Mouse (Mus musculus): ENCODE data around the gene Nploc4. TPM values are rescaled to one million over a fixed set of nuclear protein-coding genes. Genes with fewer than 3 reads are reported as not detected.
A peak's percentile ranks its signal among the peaks of the same experiment; 100 is the strongest.

Nploc4 gene
- total and polyA plus RNA-seq, 3 experiments, result 40.6 to 115 (median 50.4) TPM

DNA sequence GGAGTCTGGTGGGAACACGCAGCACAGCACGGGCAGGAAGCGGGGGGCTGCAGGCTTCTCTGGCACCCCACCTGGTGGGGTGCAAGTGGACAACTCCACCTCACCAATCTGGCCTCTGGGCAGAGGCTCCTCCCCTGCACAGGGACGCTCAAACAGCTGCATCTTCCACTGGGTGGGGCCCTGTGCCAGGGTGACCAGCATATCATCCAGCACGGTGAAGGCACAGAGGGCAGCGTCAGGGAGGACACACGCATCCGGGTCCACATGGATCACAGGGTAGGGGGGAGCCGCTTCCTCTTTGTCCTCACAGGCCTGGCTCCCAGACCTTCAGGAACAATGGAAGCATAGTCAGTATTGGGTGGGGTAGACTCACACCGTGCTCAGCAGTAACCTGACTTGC, 60.2 kb downstream of the Nploc4 start:
- Histone ChIP-seq H3K4me3 (replicated peaks in 1 of 3; ENCODE audit: low read depth in 2 of 3, low read length in 2 of 3, poor library complexity in 1 of 3) (peak overlapping the region in 1 of 3 experiments; percentile 76), H3K9ac (ENCODE audit: insufficient read depth, low read depth) (no peak overlapping the region), H3K9me3 (replicated peaks; ENCODE audit: low read length) (no peaks in the 10 kb centered on the region), H3K4me1 (ENCODE audit: control insufficient read depth in 1 of 2, insufficient read depth in 2 of 2) (peaks cover 11 to 18% of the 10 kb centered on the region in 2 experiments), H3K79me2 (replicated peaks; ENCODE audit: control insufficient read depth, extremely low read depth, insufficient read depth, poor library complexity, severe bottlenecking) (no peaks in the 10 kb centered on the region), H3K27ac (ENCODE audit: insufficient read depth, low read depth) (no peak overlapping the region), H3K4me2 (ENCODE audit: insufficient read depth, low read depth, poor library complexity, severe bottlenecking) (peak overlapping the region; percentile 88; the same call in 1 of the 2 replicates), H3K27me3 (replicated peaks) (no peaks in the 10 kb centered on the region), H3K36me3 (replicated peaks in 1 of 2; ENCODE audit: control insufficient read depth in 1 of 2, insufficient read depth in 1 of 2, low read length in 1 of 2) (peaks cover 44 to 83% of the 10 kb centered on the region in 2 experiments)
- in situ Hi-C loops (cut with MboI; ENCODE audit: low pct_ligation_motif_present, low pct_unique_long_range_greater_than_20kb, low sequenced_read_pairs), result no loop called here
- dilution Hi-C loops (cut with MboI; ENCODE audit: extremely low pct_ligation_motif_present, extremely low pct_unique_long_range_greater_than_20kb, low sequenced_read_pairs), result no loop called here
- no peak for DNase-seq (ENCODE audit: extremely low read depth)
- TF ChIP-seq UBTF (IDR thresholded peaks at IDR 0.05; ENCODE audit: low read depth, low read length) (no peak), USF2 (conservative IDR thresholded peaks at IDR 0.05; ENCODE audit: low read depth, low read length) (no peak), HCFC1 (IDR thresholded peaks at IDR 0.05; ENCODE audit: low read depth, low read length) (no peak), POLR2A (IDR thresholded peaks at IDR 0.05; ENCODE audit: low read depth, low read length) (no peak), SMC3 (IDR thresholded peaks at IDR 0.05; ENCODE audit: low read depth, low read length) (no peak)

DNA sequence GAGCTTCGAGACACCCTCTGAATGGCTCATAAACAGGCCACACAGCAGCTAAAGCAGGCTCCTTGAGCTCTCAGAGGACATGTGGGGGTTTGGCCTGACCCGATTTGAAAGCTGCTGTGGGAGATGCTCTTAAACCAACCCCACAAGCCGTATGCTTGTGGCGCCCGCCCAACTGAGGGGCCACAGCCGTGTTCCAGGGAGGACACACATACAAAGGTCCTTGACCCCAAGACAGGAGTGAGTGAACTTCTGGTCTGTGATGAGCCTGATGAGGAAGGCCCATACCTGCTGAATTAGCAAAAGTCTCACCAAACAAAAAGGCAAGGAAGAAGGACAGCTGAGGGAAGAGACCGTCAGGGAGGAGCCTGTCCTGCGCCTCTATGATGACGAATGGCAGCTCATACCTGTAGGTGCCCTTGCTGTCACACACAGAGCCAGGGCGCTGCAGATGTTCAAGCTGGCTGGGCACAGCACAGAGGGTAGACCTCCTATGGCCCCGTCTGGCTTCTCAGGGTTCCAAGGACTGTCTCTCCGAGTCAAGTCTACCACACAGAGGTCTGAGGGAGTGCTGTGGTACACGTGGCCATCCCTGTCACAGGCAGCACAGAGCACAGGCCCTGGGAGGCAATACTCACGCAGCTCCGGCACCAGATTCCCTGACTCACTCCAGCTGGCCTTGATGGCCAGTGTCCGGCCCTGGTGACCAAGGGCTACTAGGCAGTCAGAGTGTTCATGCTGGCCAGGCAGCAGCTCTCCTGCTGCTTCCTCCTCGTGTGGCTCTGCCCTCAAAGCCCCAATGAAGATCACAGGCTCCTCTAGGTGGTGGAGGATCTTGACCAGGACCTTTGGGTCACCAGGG, 61.0 kb downstream of the Nploc4 start:
- Histone ChIP-seq H3K4me2 (ENCODE audit: insufficient read depth, low read depth, poor library complexity, severe bottlenecking) (no peak overlapping the region), H3K36me3 (replicated peaks in 1 of 2; ENCODE audit: control insufficient read depth in 1 of 2, insufficient read depth in 1 of 2, low read length in 1 of 2) (peaks cover 37 to 83% of the 10 kb centered on the region in 2 experiments), H3K4me1 (ENCODE audit: control insufficient read depth in 1 of 2, insufficient read depth in 2 of 2) (peaks cover 11 to 18% of the 10 kb centered on the region in 2 experiments), H3K9me3 (replicated peaks; ENCODE audit: low read length) (no peaks in the 10 kb centered on the region), H3K27me3 (replicated peaks) (no peaks in the 10 kb centered on the region), H3K9ac (ENCODE audit: insufficient read depth, low read depth) (no peak overlapping the region), H3K27ac (ENCODE audit: insufficient read depth, low read depth) (no peak overlapping the region), H3K4me3 (replicated peaks in 1 of 3; ENCODE audit: low read depth in 2 of 3, low read length in 2 of 3, poor library complexity in 1 of 3) (no peak overlapping the region), H3K79me2 (replicated peaks; ENCODE audit: control insufficient read depth, extremely low read depth, insufficient read depth, poor library complexity, severe bottlenecking) (no peaks in the 10 kb centered on the region)
- dilution Hi-C loops (cut with MboI; ENCODE audit: extremely low pct_ligation_motif_present, extremely low pct_unique_long_range_greater_than_20kb, low sequenced_read_pairs) (no loop called here), in situ Hi-C loops (cut with MboI; ENCODE audit: low pct_ligation_motif_present, low pct_unique_long_range_greater_than_20kb, low sequenced_read_pairs) (no loop called here)
- DNase-seq (ENCODE audit: extremely low read depth), result no peak
- TF ChIP-seq EP300 (IDR thresholded peaks at IDR 0.05; ENCODE audit: low read length), result no peak

DNA sequence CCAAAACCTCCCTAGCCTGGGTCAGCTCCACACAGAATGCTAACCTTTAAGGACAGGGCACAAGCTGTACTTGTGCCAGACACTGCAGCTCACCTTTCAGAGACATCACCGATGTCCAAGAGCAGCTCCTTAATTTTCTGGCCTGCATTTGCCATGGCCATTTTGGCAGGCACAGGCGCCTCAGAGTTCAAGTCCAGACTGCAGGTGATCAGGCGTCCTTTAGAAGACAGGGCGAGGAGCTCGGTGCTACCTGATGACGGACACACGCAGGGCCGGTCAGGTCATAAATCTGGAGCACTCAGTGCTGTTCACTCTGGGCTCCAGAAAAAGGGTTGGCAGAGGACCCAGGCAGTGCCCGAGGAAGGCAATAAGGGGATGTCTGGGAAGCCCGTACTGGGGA, 62.2 kb downstream of the Nploc4 start:
- dilution Hi-C loops (cut with MboI; ENCODE audit: extremely low pct_ligation_motif_present, extremely low pct_unique_long_range_greater_than_20kb, low sequenced_read_pairs), result no loop called here
- in situ Hi-C loops (cut with MboI; ENCODE audit: low pct_ligation_motif_present, low pct_unique_long_range_greater_than_20kb, low sequenced_read_pairs), result no loop called here
- no peak overlapping the region for H3K4me3 ChIP-seq (replicated peaks in 1 of 3; ENCODE audit: low read depth in 2 of 3, low read length in 2 of 3, poor library complexity in 1 of 3)
- no peak overlapping the region for H3K9ac ChIP-seq (ENCODE audit: insufficient read depth, low read depth)
- TF ChIP-seq KAT2A (IDR thresholded peaks at IDR 0.05; ENCODE audit: insufficient replicate concordance, low read length), result no peak
- no peak for TF ChIP-seq CTCF (conservative IDR thresholded peaks at IDR 0.05 in 1 of 2, IDR thresholded peaks at IDR 0.05 in 1 of 2; ENCODE audit: low read depth in 2 of 2, low read length in 2 of 2)
- no peak for TF ChIP-seq MAZ (IDR thresholded peaks at IDR 0.05; ENCODE audit: low read depth, low read length)
- TF ChIP-seq ZMIZ1 (IDR thresholded peaks at IDR 0.05; ENCODE audit: low read depth, low read length), result no peak
- TF ChIP-seq JUND (conservative IDR thresholded peaks at IDR 0.05; ENCODE audit: low read depth, low read length), result no peak
- no peak for TF ChIP-seq USF2 (conservative IDR thresholded peaks at IDR 0.05; ENCODE audit: low read depth, low read length)
- no peak for TF ChIP-seq NELFE (IDR thresholded peaks at IDR 0.05; ENCODE audit: low read depth, low read length)
- no peak for TF ChIP-seq TBP (conservative IDR thresholded peaks at IDR 0.05; ENCODE audit: low read depth, low read length)
- no peak for TF ChIP-seq SIN3A (IDR thresholded peaks at IDR 0.05; ENCODE audit: low read length)
- no peak for TF ChIP-seq NRF1 (IDR thresholded peaks at IDR 0.05; ENCODE audit: low read depth, low read length)
- no peak for TF ChIP-seq HCFC1 (IDR thresholded peaks at IDR 0.05; ENCODE audit: low read depth, low read length)
- TF ChIP-seq E2F4 (IDR thresholded peaks at IDR 0.05; ENCODE audit: insufficient replicate concordance, low read depth, low read length), result no peak
- TF ChIP-seq MAFK (IDR thresholded peaks at IDR 0.05; ENCODE audit: insufficient replicate concordance, low read length), result no peak
- TF ChIP-seq TCF12 (IDR thresholded peaks at IDR 0.05; ENCODE audit: low read depth, low read length), result no peak
- no peak for TF ChIP-seq CHD1 (IDR thresholded peaks at IDR 0.05; ENCODE audit: low read depth, low read length)
- H3K4me2 ChIP-seq (ENCODE audit: insufficient read depth, low read depth, poor library complexity, severe bottlenecking), result no peak overlapping the region
- no peaks in the 10 kb centered on the region for H3K79me2 ChIP-seq (replicated peaks; ENCODE audit: control insufficient read depth, extremely low read depth, insufficient read depth, poor library complexity, severe bottlenecking)
- no peaks in the 10 kb centered on the region for H3K27me3 ChIP-seq (replicated peaks)
- peaks cover 28 to 82% of the 10 kb centered on the region in 2 experiments for H3K36me3 ChIP-seq (replicated peaks in 1 of 2; ENCODE audit: control insufficient read depth in 1 of 2, insufficient read depth in 1 of 2, low read length in 1 of 2)
- no peaks in the 10 kb centered on the region for H3K9me3 ChIP-seq (replicated peaks; ENCODE audit: low read length)
- H3K27ac ChIP-seq (ENCODE audit: insufficient read depth, low read depth), result no peak overlapping the region
- peaks cover 11 to 18% of the 10 kb centered on the region in 2 experiments for H3K4me1 ChIP-seq (ENCODE audit: control insufficient read depth in 1 of 2, insufficient read depth in 2 of 2)
- DNase-seq (ENCODE audit: extremely low read depth), result no peak

All from CH12.LX (cell line).